Mouse (Mus musculus) heart, adult 2 months (tissue): ENCODE results near the gene Nlk. TPM values are rescaled to one million over a fixed set of nuclear protein-coding genes. Genes with fewer than 3 reads are reported as not detected.
"Not testable (repeated sequence)": the region's sequence is repeated elsewhere in the genome, so short reads cannot be mapped to it uniquely, and the experiment has no call there.

Experiments used
- DNase-seq, 2 experiments: peaks; one replicate each; pipeline ENCODE4 v3.0.0; 2021
- H3K27ac ChIP-seq: fragments of 200-600 bp; 2 replicates; pipeline ENCODE4 v1.8.1; 2022
- H3K27me3 ChIP-seq: fragments of 200-500 bp; 2 replicates; pipeline ENCODE4 v1.6.1; 2012; ENCODE audit warnings: mild to moderate bottlenecking, low read length, inconsistent platforms, mixed read lengths; ENCODE audit not compliant: control insufficient read depth, insufficient read depth
- H3K36me3 ChIP-seq: fragments of 200-500 bp; 2 replicates; pipeline ENCODE4 v1.6.1; 2012; ENCODE audit warnings: low read length, inconsistent platforms; ENCODE audit not compliant: control insufficient read depth, insufficient read depth
- H3K4me1 ChIP-seq: fragments of 200-500 bp; 2 replicates; pipeline ENCODE4 v1.6.1; 2011; ENCODE audit warnings: low read length; ENCODE audit not compliant: control insufficient read depth, insufficient read depth
- H3K4me3 ChIP-seq: fragments of 200-600 bp; 2 replicates; pipeline ENCODE4 v1.8.1; 2022
- H3K79me2 ChIP-seq: fragments of 200-500 bp; replicated peaks from 2 replicates; pipeline ENCODE4 v1.6.1; 2012; ENCODE audit warnings: mild to moderate bottlenecking, inconsistent platforms, low read length, moderate library complexity, mixed read lengths; ENCODE audit not compliant: control insufficient read depth, insufficient read depth
- H3K9ac ChIP-seq: fragments of 200-500 bp; 2 replicates; pipeline ENCODE4 v1.6.1; 2012; ENCODE audit warnings: low read depth, mild to moderate bottlenecking, control low read depth, inconsistent platforms, low read length, mixed read lengths
- CTCF ChIP-seq: fragments of 200-600 bp; IDR thresholded peaks from 2 replicates; pipeline ENCODE4 v1.8.1; 2022; ENCODE audit warnings: antibody characterized with exemption, mild to moderate bottlenecking, moderate library complexity
- EP300 ChIP-seq: fragments of 200-500 bp; IDR thresholded peaks from 2 replicates; pipeline ENCODE4 v1.6.1; 2011; ENCODE audit warnings: low read depth, low read length, control low read depth; ENCODE audit not compliant: insufficient read depth
- POLR2A ChIP-seq: fragments of 200-500 bp; IDR thresholded peaks from 2 replicates; pipeline ENCODE4 v1.6.1; 2011; ENCODE audit warnings: mild to moderate bottlenecking, low read depth, low read length, control low read depth; ENCODE audit not compliant: insufficient read depth
- WGBS: fragments of 180-500 bp; shearing (Covaris S2); methylation state at CpG from one replicate; pipeline ENCODE4 v1.1.7; 2018; 5-methylcytosine and 5-hydroxymethylcytosine counted together
- intact Hi-C: fragments of 180-260 bp; cut with DNase I; formaldehyde crosslinking; loops from one replicate; pipeline ENCODE4 v1.15.1; 2025
- polyA plus RNA-seq: library from polyadenylated mRNA; depleted of rRNA; stranded (reverse); fragments of >200 nt; gene quantifications from 2 replicates; pipeline ENCODE4 v1.2.3, GENCODE M21; 2012
- total RNA-seq, 2 experiments: library from RNA; stranded (reverse); gene quantifications; 2 replicates each; pipeline ENCODE4 v1.2.3; 2021

Nlk gene
- total and polyA plus RNA-seq, 3 experiments: 10.7 to 14.9 (median 13.0) TPM

GRCm38 (mm10) chr11:78536080-78536689 is 161.0 kb downstream of the Nlk start, which contains the start of the genes Tnfaip1 and Ift20:
Gene Tnfaip1 (minus strand): TSS chr11:78536332.
Gene Ift20 (plus strand): TSS chr11:78536361.
- Histone ChIP-seq H3K27me3 (no peaks in the 10 kb centered on the region), H3K79me2 (peaks cover 9% of the 10 kb centered on the region; the same call in 1 of the 2 replicates), H3K4me3 (peak within 1 kb of the TSS; percentile 75), H3K36me3 (peaks cover 14% of the 10 kb centered on the region), H3K4me1 (peaks cover 9% of the 10 kb centered on the region), H3K9ac (peak within 1 kb of the TSS; percentile 90), H3K27ac (peak within 1 kb of the TSS; percentile 91)
- TF ChIP-seq EP300: peak; percentile 64
- peak; percentile 86 for TF ChIP-seq POLR2A
- no peak for TF ChIP-seq CTCF
- WGBS: under 1% methylated on average over 52 of the region's 52 CpGs
- DNase-seq: peak; percentile 95 to 98
- intact Hi-C loops: loop anchor here (1.0 to 2.0 kb wide), 2 partner anchors 15 to 24 kb away; partner anchors contain the start of genes Poldip2, Tmem199 and Tmem97

GRCm38 (mm10) chr11:78535376-78536079 is 161.6 kb downstream of the Nlk start:
- Histone ChIP-seq H3K4me3 (peak overlapping the region; percentile 75), H3K36me3 (peaks cover 14% of the 10 kb centered on the region), H3K79me2 (peaks cover 9% of the 10 kb centered on the region; the same call in 1 of the 2 replicates), H3K27me3 (no peaks in the 10 kb centered on the region), H3K27ac (peak overlapping the region; percentile 91), H3K4me1 (peaks cover 9% of the 10 kb centered on the region), H3K9ac (peak overlapping the region; percentile 89)
- peak; percentile 54; the same call in 1 of the 2 replicates for TF ChIP-seq POLR2A
- no peak for TF ChIP-seq EP300
- no peak for TF ChIP-seq CTCF
- intact Hi-C loops: loop anchor here (1.0 to 2.0 kb wide), 2 partner anchors 15 to 23 kb away; partner anchors contain the start of genes Poldip2, Tmem199 and Tmem97
- peak in 1 of 2 experiments; percentile 54 for DNase-seq
- WGBS: under 1% methylated on average over 23 of the region's 23 CpGs

- 49% methylated on average over 4 of the region's 4 CpGs for WGBS
- TF ChIP-seq POLR2A (no peak), CTCF (peak; percentile 37)
- peaks cover 13% of the 10 kb centered on the region for H3K4me1 ChIP-seq
- intact Hi-C loops: no loop called here
- peaks cover 11% of the 10 kb centered on the region for H3K36me3 ChIP-seq
- no peak overlapping the region for H3K9ac ChIP-seq
- H3K27ac ChIP-seq: peak overlapping the region; percentile 91
- no peak for DNase-seq
- H3K27me3 ChIP-seq: no peaks in the 10 kb centered on the region
- peaks cover 12% of the 10 kb centered on the region; the same call in 1 of the 2 replicates for H3K79me2 ChIP-seq
- H3K4me3 ChIP-seq: peak overlapping the region; percentile 75
These were observed 162.7 kb downstream of the Nlk start for GRCm38 (mm10) chr11:78534516-78534915.

- 60% methylated on average over 10 of the region's 10 CpGs for WGBS
- H3K4me3 ChIP-seq, H3K27me3 ChIP-seq, H3K9ac ChIP-seq, DNase-seq, H3K79me2 ChIP-seq, H3K36me3 ChIP-seq, intact Hi-C loops: not testable (repeated sequence)
- Histone ChIP-seq H3K27ac (peak overlapping the region; percentile 83), H3K4me1 (peaks cover 13% of the 10 kb centered on the region)
These were observed 165.7 kb downstream of the Nlk start for GRCm38 (mm10) chr11:78531515-78531914.

- H3K79me2 ChIP-seq: peaks cover 8% of the 10 kb centered on the region; the same call in 1 of the 2 replicates
- peaks cover 9% of the 10 kb centered on the region for H3K36me3 ChIP-seq
- peak overlapping the region; percentile 83 for H3K27ac ChIP-seq
- peak; percentile 66 to 77 for DNase-seq
- H3K9ac ChIP-seq: no peak overlapping the region; the same call in 1 of the 2 replicates
- TF ChIP-seq POLR2A (no peak), EP300 (peak; percentile 78), CTCF (no peak)
- intact Hi-C loops: no loop called here
- H3K4me1 ChIP-seq: peaks cover 13% of the 10 kb centered on the region
- H3K4me3 ChIP-seq: peak overlapping the region; percentile 26
- H3K27me3 ChIP-seq: no peaks in the 10 kb centered on the region
- WGBS: 30% methylated on average over 6 of the region's 6 CpGs
These were observed 166.1 kb downstream of the Nlk start for GRCm38 (mm10) chr11:78531046-78531445.

GRCm38 (mm10) chr11:78530001-78530400 is 167.2 kb downstream of the Nlk start:
- Histone ChIP-seq H3K27ac (peak overlapping the region; percentile 83), H3K9ac (peak overlapping the region; percentile 3; the same call in 1 of the 2 replicates), H3K79me2 (peaks cover 8% of the 10 kb centered on the region; the same call in 1 of the 2 replicates), H3K27me3 (no peaks in the 10 kb centered on the region), H3K4me3 (peak overlapping the region; percentile 26; the same call in 1 of the 2 replicates), H3K4me1 (peaks cover 11% of the 10 kb centered on the region), H3K36me3 (peaks cover 9% of the 10 kb centered on the region)
- TF ChIP-seq EP300 (no peak), POLR2A (no peak), CTCF (no peak)
- no peak for DNase-seq
- intact Hi-C loops: no loop called here
- WGBS: 83% methylated on average over 12 of the region's 12 CpGs
